Mouse (Mus musculus) spleen, adult 2 months (tissue): ENCODE measurements around the gene LTO1.

Experiments used
- CTCF ChIP-seq: fragments of 200-500 bp; IDR thresholded peaks from 2 replicates; pipeline ENCODE4 v1.5.1; 2011; ENCODE audit warnings: mild to moderate bottlenecking, inconsistent platforms; ENCODE audit not compliant: insufficient read depth, insufficient read length, insufficient replicate concordance; ENCODE audit errors: extremely low read depth
- POLR2A ChIP-seq: fragments of 200-500 bp; IDR thresholded peaks from 2 replicates; pipeline ENCODE4 v1.6.1; 2011; ENCODE audit warnings: low read depth, low read length, inconsistent platforms

DNA sequence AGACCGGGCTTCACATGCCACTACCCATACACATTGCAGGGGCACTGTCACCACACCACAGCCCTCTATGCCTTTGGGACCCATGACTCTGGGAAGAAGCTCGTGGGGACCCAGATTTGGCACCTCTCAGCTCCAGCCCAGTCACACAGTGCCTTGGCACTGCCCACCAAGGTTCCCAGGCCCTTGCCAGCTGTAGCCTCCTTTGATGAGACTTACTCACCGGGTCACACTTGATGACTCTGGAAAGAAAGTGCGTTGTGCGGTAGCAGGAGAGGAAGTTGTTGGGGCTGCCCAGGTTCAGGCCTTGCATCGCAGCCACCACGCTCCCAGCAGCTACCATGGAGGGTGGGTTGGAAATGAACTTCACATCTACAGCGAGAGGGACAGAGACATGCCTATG is 18.9 kb downstream of the LTO1 start:
- TF ChIP-seq CTCF = no peak
- TF ChIP-seq POLR2A = no peak
